7 mouse cellular contexts compared by ENCODE assay signal in the genomic region with DNA sequence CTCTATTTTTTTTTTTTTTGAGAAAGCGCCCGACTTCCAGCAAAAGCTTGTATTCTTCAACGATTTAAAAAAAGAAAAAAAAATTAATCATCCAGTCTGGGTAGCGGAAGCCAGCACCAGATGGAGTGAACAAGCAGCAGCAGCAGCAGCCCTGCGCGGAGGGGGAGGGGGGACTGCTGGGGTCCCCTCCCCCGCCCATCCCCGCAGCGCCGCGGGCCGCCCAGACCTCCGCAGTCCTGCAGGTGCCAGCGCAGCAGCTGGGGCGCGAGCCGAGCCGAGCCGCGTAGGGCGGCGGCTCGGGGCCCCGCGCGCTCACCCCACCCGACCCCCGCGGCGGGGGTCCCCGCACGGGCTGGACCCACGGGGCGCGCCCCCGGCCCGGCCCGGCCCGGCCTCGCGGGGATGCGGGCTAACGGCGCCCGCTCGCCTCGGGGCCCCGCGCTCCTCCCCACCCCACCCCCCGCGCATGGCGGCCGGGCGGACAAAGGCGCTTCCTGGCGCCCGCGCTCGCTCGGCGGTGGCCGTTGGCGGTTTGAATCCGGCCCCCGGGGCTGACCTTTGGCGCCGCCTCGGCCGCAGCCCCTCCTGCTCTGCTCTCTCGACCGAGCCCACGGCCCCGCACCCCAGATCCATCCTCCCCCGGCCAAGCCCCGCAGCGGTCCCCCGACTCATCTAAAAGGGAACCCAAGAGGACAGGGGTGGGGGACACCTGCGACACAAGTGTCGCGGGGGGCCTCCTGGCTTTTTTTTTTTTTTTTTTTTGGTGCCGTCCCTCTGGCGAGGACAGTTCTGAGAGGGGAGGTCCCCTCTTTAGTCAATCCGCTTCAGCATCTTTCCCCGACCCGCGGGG. TPM values are rescaled to one million over a fixed set of nuclear protein-coding genes. Genes with fewer than 3 reads are reported as not detected.
DNase-seq lines count a peak whose midpoint lies in the region; ATAC-seq and TF ChIP-seq lines count a peak whose summit lies in the region.

No protein-coding gene starts in this region.

- peak; percentile 86 for DNase-seq in ZHBTc4 (ENCODE audit: low read depth, low spot score)
- peak; percentile 83 to 85 for DNase-seq in cerebellum, postnatal 14 days
- DNase-seq in gastrocnemius, adult 18-20 months (ENCODE audit: low spot score), result peak; percentile 45
- peak; percentile 87 for DNase-seq in hindbrain, postnatal 0 days (ENCODE audit: low spot score)
- DNase-seq in limb, embryonic 11.5 days (ENCODE audit: low spot score), result peak; percentile 85
- peak; percentile 96 for DNase-seq in midbrain, embryonic 11.5 days (ENCODE audit: low spot score, missing footprints)
- DNase-seq in spleen, adult 18-20 months, result peak; percentile 59 to 65

- ATAC-seq in hindbrain, postnatal 0 days, result peak; percentile 61
- ATAC-seq in limb, embryonic 11.5 days (ENCODE audit: insufficient number of reproducible peaks, low FRiP score, low TSS enrichment, low read depth), result peak; percentile 73
- peak; percentile 84 for ATAC-seq in midbrain, embryonic 11.5 days (ENCODE audit: low FRiP score)

- no peaks in the 10 kb centered on the region for H3K27me3 ChIP-seq in hindbrain, postnatal 0 days (ENCODE audit: insufficient read depth, low read length)
- no peaks in the 10 kb centered on the region for H3K27me3 ChIP-seq in limb, embryonic 11.5 days (ENCODE audit: control insufficient read depth, insufficient read depth, low read length)
- no peaks in the 10 kb centered on the region for H3K27me3 ChIP-seq in midbrain, embryonic 11.5 days (ENCODE audit: control insufficient read depth, insufficient read depth, low read length)

- H3K4me1 ChIP-seq in hindbrain, postnatal 0 days (ENCODE audit: insufficient read depth, low read length), result peaks cover 26% of the 10 kb centered on the region
- peaks cover 10% of the 10 kb centered on the region for H3K4me1 ChIP-seq in limb, embryonic 11.5 days (ENCODE audit: control insufficient read depth, insufficient read depth, low read length)
- H3K4me1 ChIP-seq in midbrain, embryonic 11.5 days (ENCODE audit: control insufficient read depth, insufficient read depth, low read length), result peaks cover 32% of the 10 kb centered on the region

- H3K9ac ChIP-seq in hindbrain, postnatal 0 days (replicated peaks; ENCODE audit: low read length), result peak overlapping the region; percentile 97
- peak overlapping the region; percentile 97 for H3K9ac ChIP-seq in limb, embryonic 11.5 days (ENCODE audit: low read length)
- H3K9ac ChIP-seq in midbrain, embryonic 11.5 days (ENCODE audit: low read length), result peak overlapping the region; percentile 100

- H3K4me3 ChIP-seq in hindbrain, postnatal 0 days (ENCODE audit: low read length), result peak overlapping the region; percentile 96
- peak overlapping the region; percentile 95 for H3K4me3 ChIP-seq in limb, embryonic 11.5 days (ENCODE audit: low read depth, low read length)
- peak overlapping the region; percentile 91 for H3K4me3 ChIP-seq in midbrain, embryonic 11.5 days (ENCODE audit: low read depth, low read length)

- 1% methylated on average over 43 of the region's 86 CpGs for WGBS in hindbrain, postnatal 0 days
- WGBS in limb, embryonic 11.5 days, result under 1% methylated on average over 36 of the region's 86 CpGs
- WGBS in midbrain, embryonic 11.5 days, result under 1% methylated on average over 37 of the region's 86 CpGs

- H3K27ac ChIP-seq in hindbrain, postnatal 0 days, result peak overlapping the region; percentile 99
- peak overlapping the region; percentile 96 for H3K27ac ChIP-seq in limb, embryonic 11.5 days (replicated peaks; ENCODE audit: low read depth, low read length)
- H3K27ac ChIP-seq in midbrain, embryonic 11.5 days (ENCODE audit: low read depth, low read length), result peak overlapping the region; percentile 99

- H3K4me2 ChIP-seq in hindbrain, postnatal 0 days (ENCODE audit: low read depth, low read length), result peak overlapping the region; percentile 80
- peak overlapping the region; percentile 64 for H3K4me2 ChIP-seq in limb, embryonic 11.5 days (ENCODE audit: low read depth, severe bottlenecking)
- peak overlapping the region; percentile 56 for H3K4me2 ChIP-seq in midbrain, embryonic 11.5 days

- no peaks in the 10 kb centered on the region for H3K9me3 ChIP-seq in hindbrain, postnatal 0 days (ENCODE audit: low read length)
- H3K9me3 ChIP-seq in limb, embryonic 11.5 days (ENCODE audit: control insufficient read depth, low read length), result no peaks in the 10 kb centered on the region
- H3K9me3 ChIP-seq in midbrain, embryonic 11.5 days (ENCODE audit: control insufficient read depth, low read length), result no peaks in the 10 kb centered on the region

- no peaks in the 10 kb centered on the region for H3K36me3 ChIP-seq in hindbrain, postnatal 0 days (ENCODE audit: insufficient read depth, low read length)
- H3K36me3 ChIP-seq in limb, embryonic 11.5 days (ENCODE audit: control insufficient read depth, insufficient read depth, low read length), result peaks cover 2% of the 10 kb centered on the region; the same call in 1 of the 2 replicates
- no peaks in the 10 kb centered on the region for H3K36me3 ChIP-seq in midbrain, embryonic 11.5 days (ENCODE audit: control insufficient read depth, insufficient read depth, low read length)

- TF ChIP-seq CTCF in hindbrain, postnatal 0 days (IDR thresholded peaks at IDR 0.05; ENCODE audit: low read depth), result no peak

RNA-seq across cellular contexts. Expression of gene Calm2, which starts 0.6 kb away (rescaled TPM):
- total RNA-seq in gastrocnemius, adult 18-20 months (2021), result 100 to 1,000 TPM; 180 to 209 TPM
- total RNA-seq in hindbrain, postnatal 0 days (2014; rRNA removed), result 841 and 932 TPM in 2 replicates
- polyA plus RNA-seq in hindbrain, postnatal 0 days (2015; fragmentation: Nextera tagmentation; extraction: Ambion mirVana), result 3,128 and 3,189 TPM in 2 replicates
- 1,041 and 1,089 TPM in 2 replicates for polyA plus RNA-seq in limb, embryonic 11.5 days (2014; fragmentation: Nextera tagmentation; extraction: Ambion mirVana)
- 1,326 and 1,445 TPM in 2 replicates for polyA plus RNA-seq in midbrain, embryonic 11.5 days (2014; fragmentation: Nextera tagmentation; extraction: Ambion mirVana)

RNA-seq across cellular contexts. Expression of gene Stpg4, which starts 18.6 kb away (rescaled TPM):
- not detected for total RNA-seq in gastrocnemius, adult 18-20 months (2021)
- total RNA-seq in hindbrain, postnatal 0 days (2014; rRNA removed), result 0.31 TPM in 1 of 2 replicates, not detected in the other
- not detected in 2 replicates for polyA plus RNA-seq in hindbrain, postnatal 0 days (2015; fragmentation: Nextera tagmentation; extraction: Ambion mirVana)
- polyA plus RNA-seq in limb, embryonic 11.5 days (2014; fragmentation: Nextera tagmentation; extraction: Ambion mirVana), result 0.23 TPM in 1 of 2 replicates, not detected in the other
- polyA plus RNA-seq in midbrain, embryonic 11.5 days (2014; fragmentation: Nextera tagmentation; extraction: Ambion mirVana), result not detected in 2 replicates

Comparison
In these comparisons a context has a peak if more than half of its experiments do, and no peak if none do; other contexts are left out.
1. Peak in every context shown above with its lines: DNase-seq, ATAC-seq, H3K4me3 ChIP-seq and H3K27ac ChIP-seq.
2. DNase-seq: peak in every context shown above with its lines; median percentile 96 in midbrain, embryonic 11.5 days; 87 in hindbrain, postnatal 0 days; 86 in ZHBTc4; 85 in limb, embryonic 11.5 days; 84 in cerebellum, postnatal 14 days; 62 in spleen, adult 18-20 months; 45 in gastrocnemius, adult 18-20 months.